Mouse (Mus musculus) liver, adult (tissue): ENCODE data around the gene Gm37240.

Experiments used
- GATA4 ChIP-seq: IDR thresholded peaks from 2 replicates; pipeline ENCODE4 v1.6.1; 2014; ENCODE audit warnings: mild to moderate bottlenecking, low read length; ENCODE audit not compliant: insufficient replicate concordance

The Gm37240 gene

GRCm38 (mm10) chr3:85456983-85457382 lies 430.3 kb downstream of the Gm37240 start:
- no peak for TF ChIP-seq GATA4

- no peak for TF ChIP-seq GATA4
Observed at GRCm38 (mm10) chr3:85455453-85455852, 431.9 kb downstream of the Gm37240 start.

DNA sequence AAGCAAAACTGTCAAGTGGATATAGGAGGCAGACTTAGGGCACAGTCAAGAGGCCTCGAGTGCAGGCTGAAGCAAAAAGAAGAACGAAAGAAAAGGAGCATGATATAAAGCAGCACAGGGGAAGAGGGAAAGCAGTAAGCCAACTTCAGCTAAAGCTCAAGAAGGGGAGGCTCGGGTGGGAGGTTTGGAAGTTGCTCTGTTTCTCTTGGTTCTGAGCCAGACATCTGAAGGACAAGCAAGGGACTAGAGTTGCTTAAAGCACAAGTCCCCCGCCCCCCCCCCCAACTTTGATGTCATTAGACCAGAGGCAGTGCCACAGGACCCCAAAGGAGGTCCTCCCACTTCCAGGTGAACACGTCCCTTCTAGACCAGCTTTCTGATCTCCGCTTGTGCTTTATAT lies 433.3 kb downstream of the Gm37240 start:
- TF ChIP-seq GATA4 = no peak

- no peak for TF ChIP-seq GATA4
Observed at GRCm38 (mm10) chr3:85449461-85449860, 437.9 kb downstream of the Gm37240 start.

DNA sequence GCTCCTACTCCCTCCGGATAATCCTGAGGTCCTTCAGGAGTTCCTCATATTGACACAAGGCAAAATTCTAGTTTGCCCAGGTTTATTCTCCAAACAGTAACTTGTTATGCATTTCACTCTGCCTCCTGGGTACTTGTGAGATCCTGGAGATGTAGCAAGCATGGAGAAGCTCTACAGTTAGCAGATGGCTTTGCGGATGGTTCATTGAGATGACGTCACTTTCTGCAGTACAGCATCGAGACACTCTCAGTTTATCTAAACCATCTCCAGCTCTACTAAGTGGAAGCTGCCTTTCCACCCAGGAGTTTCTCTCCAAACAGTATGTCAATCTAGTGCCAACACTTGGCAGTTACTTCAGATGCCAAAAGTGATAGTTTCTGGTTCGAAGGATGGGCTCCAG lies 444.5 kb downstream of the Gm37240 start:
- TF ChIP-seq GATA4 = no peak

- no peak for TF ChIP-seq GATA4
Observed at GRCm38 (mm10) chr3:85442261-85442660, 445.1 kb downstream of the Gm37240 start.

GRCm38 (mm10) chr3:85435406-85435805 lies 451.9 kb downstream of the Gm37240 start:
- TF ChIP-seq GATA4 = no peak

GRCm38 (mm10) chr3:85431208-85431607 lies 456.1 kb downstream of the Gm37240 start:
- TF ChIP-seq GATA4 = no peak

DNA sequence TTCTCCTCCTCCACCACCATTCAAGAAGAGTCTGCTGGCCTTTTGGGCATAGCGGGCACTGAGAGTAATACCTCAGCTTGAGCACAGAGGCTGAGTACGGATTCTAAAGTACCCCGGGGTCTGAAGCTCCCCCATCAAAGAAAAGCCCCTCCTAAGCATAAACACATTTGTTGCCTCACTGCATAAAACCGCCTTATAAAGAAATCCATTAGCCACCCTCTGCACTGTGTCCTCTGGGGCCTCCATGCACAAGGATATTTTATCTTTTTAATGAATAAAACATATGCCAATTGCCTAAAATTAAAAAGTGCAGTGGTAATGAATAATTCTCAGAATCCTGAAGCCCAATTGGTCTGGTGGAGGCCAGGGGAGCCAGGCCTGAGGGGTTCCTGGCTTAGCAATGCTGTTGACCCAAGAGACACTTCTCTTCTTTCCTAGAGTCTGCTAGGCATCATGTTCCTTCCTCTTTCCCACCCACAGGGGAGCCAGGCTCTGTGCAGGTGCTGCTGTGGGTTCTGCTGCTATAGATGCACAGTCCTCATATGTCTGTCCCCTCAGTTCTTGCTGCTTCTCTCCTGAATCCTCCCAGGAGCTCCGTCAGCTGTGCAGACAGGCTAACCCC lies 463.8 kb downstream of the Gm37240 start:
- no peak for TF ChIP-seq GATA4

DNA sequence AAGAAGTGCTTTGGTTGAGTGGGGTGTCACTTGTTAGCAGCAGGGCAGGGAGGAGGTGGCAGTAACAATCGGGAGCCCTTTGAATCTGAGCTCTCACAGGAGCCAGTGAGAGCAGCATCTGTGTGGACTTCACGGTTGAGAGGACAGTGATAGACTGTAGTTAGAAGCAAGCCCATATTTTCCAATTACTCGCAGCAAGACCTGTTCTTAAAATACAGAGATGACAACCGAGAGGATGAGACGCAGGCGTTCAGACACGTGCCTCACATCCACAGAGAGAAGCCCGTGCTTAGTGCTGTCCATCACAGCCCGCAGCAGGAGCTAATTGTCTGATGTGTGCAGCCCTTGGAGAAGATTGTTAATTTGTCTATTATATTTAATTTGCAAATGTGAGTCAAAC lies 465.9 kb downstream of the Gm37240 start:
- no peak for TF ChIP-seq GATA4

DNA sequence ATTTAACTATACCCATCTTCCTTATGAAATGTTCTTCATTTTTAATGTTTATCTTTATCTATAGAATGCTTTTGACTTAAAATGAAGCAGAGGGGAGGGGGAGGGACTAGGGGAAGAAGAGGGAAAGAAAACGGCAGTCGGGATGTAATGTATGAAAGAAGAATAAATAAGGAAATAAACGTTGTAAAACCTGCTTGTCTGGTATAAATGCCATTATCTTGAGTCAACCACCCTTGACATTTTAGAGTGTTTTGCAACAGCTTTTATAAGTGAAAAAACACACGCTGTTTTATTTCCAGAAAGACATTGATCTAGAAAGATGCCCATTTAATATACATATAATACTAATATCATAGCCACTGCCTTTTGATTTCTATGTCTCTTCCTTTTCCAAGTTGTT lies 469.7 kb downstream of the Gm37240 start:
- TF ChIP-seq GATA4 = no peak

DNA sequence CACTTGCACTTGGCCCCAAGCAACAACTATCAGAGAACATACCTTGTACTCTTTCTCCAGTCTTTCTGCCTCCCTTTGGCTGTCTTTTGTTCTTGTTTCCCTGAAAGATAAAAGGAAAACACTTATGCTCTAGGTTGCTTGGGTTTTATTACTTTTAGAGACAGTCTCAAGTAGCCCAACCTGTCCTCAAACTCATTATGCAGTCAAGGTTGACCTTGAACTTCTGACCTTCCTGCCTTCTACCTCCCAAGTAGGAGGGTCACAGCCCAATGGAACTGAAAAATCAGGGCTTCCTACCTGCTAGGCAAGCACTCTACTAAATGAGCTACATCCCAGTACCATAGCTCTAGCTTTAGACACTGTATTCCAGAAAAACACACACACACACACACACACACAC lies 488.5 kb downstream of the Gm37240 start:
- TF ChIP-seq GATA4 = no peak

DNA sequence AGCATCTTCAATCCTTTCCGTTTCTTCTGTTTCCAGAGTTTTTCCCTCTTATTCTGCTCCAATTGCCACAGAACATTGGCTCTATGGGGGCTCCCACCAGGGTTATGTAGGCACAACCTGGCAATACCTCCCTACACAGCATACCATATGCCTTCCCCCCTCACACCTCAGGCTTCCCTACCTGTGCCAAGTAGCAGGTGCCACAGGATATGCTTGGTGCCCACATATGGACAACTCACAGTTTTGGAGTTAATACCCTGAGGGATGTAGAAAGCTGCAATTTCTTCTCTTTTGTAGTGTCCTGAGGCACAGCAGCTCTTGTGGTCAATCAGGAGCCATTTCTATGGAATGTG lies 488.9 kb downstream of the Gm37240 start:
- TF ChIP-seq GATA4 = no peak

DNA sequence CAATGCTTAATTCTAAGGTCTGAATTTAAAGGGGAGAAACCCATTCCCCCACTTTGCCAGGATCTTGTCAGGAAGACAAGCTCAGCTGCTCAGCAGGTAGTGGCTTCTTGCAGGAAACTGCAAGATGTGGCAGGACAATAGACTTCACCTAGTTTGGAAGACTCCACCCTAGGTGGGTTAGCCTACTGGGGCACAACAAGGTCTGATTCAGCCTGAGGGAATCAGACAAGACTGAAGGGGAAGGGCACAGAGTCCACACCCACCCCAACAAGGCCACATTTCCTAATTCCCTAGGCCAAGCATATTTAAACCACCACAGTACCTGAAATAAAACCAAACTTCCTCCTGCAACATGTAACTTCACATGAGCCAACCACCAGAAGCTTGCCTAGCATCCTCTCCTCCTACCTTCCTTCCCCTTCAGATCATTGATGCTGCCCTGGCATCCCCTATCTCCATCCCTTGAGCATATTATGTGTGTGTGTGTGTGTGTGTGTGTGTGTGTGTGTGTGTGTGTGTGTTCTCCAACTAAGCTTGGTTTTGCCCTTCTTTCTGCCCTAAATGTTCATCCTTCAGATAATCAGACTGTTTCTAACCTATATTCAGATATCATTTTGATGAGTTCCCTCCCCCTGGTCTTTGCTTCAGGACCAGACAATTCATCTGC lies 489.4 kb downstream of the Gm37240 start:
- TF ChIP-seq GATA4 = no peak

DNA sequence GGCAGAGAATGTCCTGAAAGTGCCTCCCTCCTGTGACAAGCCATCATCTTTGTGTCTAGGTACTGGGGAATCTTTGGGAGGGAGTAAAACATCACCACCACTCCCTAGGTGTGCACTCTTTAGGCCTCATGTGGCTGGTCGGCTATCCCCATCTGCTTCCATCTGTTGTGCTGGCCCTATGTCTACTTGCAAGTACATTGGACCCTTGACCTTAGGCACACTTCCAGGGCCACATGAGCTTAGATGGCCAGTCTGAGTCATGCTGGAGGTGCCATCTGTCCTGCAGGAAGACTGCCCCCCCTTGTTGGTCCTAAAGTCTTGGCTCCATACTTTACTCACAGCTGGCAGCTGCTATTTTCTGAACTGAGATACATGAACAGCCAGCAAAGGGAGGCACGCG lies 493.9 kb downstream of the Gm37240 start:
- TF ChIP-seq GATA4 = no peak

DNA sequence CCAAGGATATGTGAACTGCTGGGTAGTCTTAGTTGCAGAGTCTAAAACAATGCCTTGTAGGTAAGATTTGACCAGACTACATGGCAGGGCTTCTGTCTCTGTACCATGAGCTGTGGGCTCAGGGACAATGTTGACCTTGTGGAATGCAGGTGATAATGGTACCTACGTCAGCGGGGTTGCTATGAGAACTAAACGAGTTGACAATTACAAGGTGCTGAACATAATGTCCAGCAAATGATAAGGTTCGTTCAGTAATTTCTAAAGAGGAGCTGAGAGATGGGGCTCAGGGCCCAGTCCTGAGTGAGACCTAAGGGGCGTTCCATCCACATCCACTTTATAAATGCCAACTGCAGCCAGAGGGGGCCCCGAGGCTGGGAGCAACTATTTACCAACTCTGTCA lies 495.6 kb downstream of the Gm37240 start:
- no peak for TF ChIP-seq GATA4

DNA sequence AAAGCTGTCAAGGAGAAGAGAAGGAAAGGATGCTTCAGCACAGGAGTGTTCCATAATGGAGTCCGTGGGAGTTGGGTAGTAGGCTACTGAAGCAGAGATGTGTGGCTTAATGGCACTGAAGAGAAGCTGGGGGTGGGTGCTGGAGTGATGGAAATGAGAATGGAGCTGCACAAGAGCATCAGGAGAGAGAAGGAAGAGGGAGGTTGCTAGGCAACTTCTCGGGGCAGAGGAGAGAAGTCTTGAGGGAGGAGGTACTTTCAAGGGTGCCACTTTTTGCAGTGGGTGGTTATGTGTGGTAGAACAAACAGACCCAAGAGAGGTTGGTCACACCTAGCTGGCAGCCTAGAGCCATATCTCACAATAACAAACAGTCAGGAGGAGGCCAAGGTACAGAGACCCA lies 496.2 kb downstream of the Gm37240 start:
- no peak for TF ChIP-seq GATA4
